Mouse (Mus musculus) T-helper 2 cell (primary cell): ENCODE results near the gene Abhd16a.
"Not testable (repeated sequence)": the region's sequence is repeated elsewhere in the genome, so short reads cannot be mapped to it uniquely, and the experiment has no call there.

Experiments
- in situ Hi-C: fragments of 300-600 bp; cut with MboI, MseI; formaldehyde crosslinking; loops from one replicate; pipeline ENCODE4 v1.15.1; 2025; ENCODE audit warnings: high pct_unique_total_duplicates

Abhd16a gene

GRCm38 (mm10) chr17:35120745-35121142 is 31.7 kb downstream of the Abhd16a start:
- in situ Hi-C loops, result no loop called here

- in situ Hi-C loops, result no loop called here
These were observed 32.2 kb downstream of the Abhd16a start, which contains the start of gene Gpank1 for GRCm38 (mm10) chr17:35121143-35121799. Gpank1 (plus strand) TSS chr17:35121455.

GRCm38 (mm10) chr17:35121871-35122303 is 32.8 kb downstream of the Abhd16a start, which contains the start of gene Csnk2b:
Csnk2b (minus strand) TSS chr17:35122053.
- in situ Hi-C loops, result no loop called here

GRCm38 (mm10) chr17:35123287-35123686 is 34.2 kb downstream of the Abhd16a start:
- in situ Hi-C loops, result not testable (repeated sequence)

- in situ Hi-C loops, result not testable (repeated sequence)
These were observed 35.3 kb downstream of the Abhd16a start for GRCm38 (mm10) chr17:35124261-35124896.

- in situ Hi-C loops, result no loop called here
These were observed 36.0 kb downstream of the Abhd16a start for GRCm38 (mm10) chr17:35125081-35125480.

- in situ Hi-C loops, result no loop called here
These were observed 36.5 kb downstream of the Abhd16a start for GRCm38 (mm10) chr17:35125578-35125977.

GRCm38 (mm10) chr17:35126206-35126611 is 37.1 kb downstream of the Abhd16a start, which contains the start of gene D17H6S53E:
D17H6S53E (plus strand) TSS chr17:35126373.
- in situ Hi-C loops, result no loop called here

GRCm38 (mm10) chr17:35127017-35127416 is 38.0 kb downstream of the Abhd16a start:
- in situ Hi-C loops, result no loop called here

- in situ Hi-C loops, result no loop called here
These were observed 39.9 kb downstream of the Abhd16a start for GRCm38 (mm10) chr17:35128996-35129395.

- in situ Hi-C loops, result no loop called here
These were observed 42.0 kb downstream of the Abhd16a start for GRCm38 (mm10) chr17:35131038-35131437.

- in situ Hi-C loops, result no loop called here
These were observed 42.6 kb downstream of the Abhd16a start, which contains the start of gene Apom for GRCm38 (mm10) chr17:35131500-35132173. Apom (minus strand) TSS chr17:35132050.

GRCm38 (mm10) chr17:35132174-35132560 is 43.1 kb downstream of the Abhd16a start:
- in situ Hi-C loops, result no loop called here

- in situ Hi-C loops, result no loop called here
These were observed 44.5 kb downstream of the Abhd16a start for GRCm38 (mm10) chr17:35133517-35133916.

GRCm38 (mm10) chr17:35134801-35135590 is 45.9 kb downstream of the Abhd16a start, which contains the start of gene Bag6:
Bag6 (plus strand) TSS chr17:35135178.
- in situ Hi-C loops, result no loop called here

GRCm38 (mm10) chr17:35135591-35136320 is 46.7 kb downstream of the Abhd16a start:
- in situ Hi-C loops, result no loop called here

GRCm38 (mm10) chr17:35139269-35139668 is 50.2 kb downstream of the Abhd16a start:
- in situ Hi-C loops, result no loop called here

GRCm38 (mm10) chr17:35140490-35140996 is 51.5 kb downstream of the Abhd16a start:
- in situ Hi-C loops, result no loop called here

- in situ Hi-C loops, result no loop called here
These were observed 52.9 kb downstream of the Abhd16a start for GRCm38 (mm10) chr17:35141971-35142370.

- in situ Hi-C loops, result no loop called here
These were observed 57.1 kb downstream of the Abhd16a start for GRCm38 (mm10) chr17:35146139-35146538.

- in situ Hi-C loops, result no loop called here
These were observed 58.3 kb downstream of the Abhd16a start for GRCm38 (mm10) chr17:35147348-35147747.
